Mouse (Mus musculus) urinary bladder, postnatal 25 days (tissue): Measurements from ENCODE around the gene Rrp1.
A peak's percentile ranks its signal among the peaks of the same experiment; 100 is the strongest.
"Not testable (repeated sequence)": the region's sequence is repeated elsewhere in the genome, so short reads cannot be mapped to it uniquely, and the experiment has no call there.

Experiments used
- DNase-seq: peaks from one replicate; pipeline ENCODE4 v3.0.0; 2022; ENCODE audit warnings: low spot score

The Rrp1 gene

GRCm38 (mm10) chr10:78425181-78426041 is 12.6 kb upstream of the Rrp1 start, which contains the start of gene Cstb:
Gene Cstb, plus strand, starts transcription at chr10:78425669.
- DNase-seq, result peak; percentile 83

GRCm38 (mm10) chr10:78422614-78423013 is 9.8 kb upstream of the Rrp1 start:
- DNase-seq, result no peak

- DNase-seq, result no peak
Observed at GRCm38 (mm10) chr10:78420929-78421328, 8.1 kb upstream of the Rrp1 start.

- DNase-seq, result no peak
Observed at GRCm38 (mm10) chr10:78418791-78419190, 5.9 kb upstream of the Rrp1 start.

- DNase-seq, result no peak
Observed at GRCm38 (mm10) chr10:78417888-78418287, 5.0 kb upstream of the Rrp1 start.

- DNase-seq, result not testable (repeated sequence)
Observed at GRCm38 (mm10) chr10:78414936-78415335, 2.1 kb upstream of the Rrp1 start.

- DNase-seq, result no peak
Observed at GRCm38 (mm10) chr10:78413152-78413520, 293 bp upstream of the Rrp1 start.

GRCm38 (mm10) chr10:78411851-78412250 is 992 bp downstream of the Rrp1 start:
- no peak for DNase-seq

GRCm38 (mm10) chr10:78409035-78409788 is 3.6 kb downstream of the Rrp1 start:
- DNase-seq, result no peak

GRCm38 (mm10) chr10:78407132-78407531 is 5.7 kb downstream of the Rrp1 start:
- DNase-seq, result no peak

GRCm38 (mm10) chr10:78406152-78406551 is 6.7 kb downstream of the Rrp1 start:
- DNase-seq, result no peak

GRCm38 (mm10) chr10:78402301-78402922 is 10.4 kb downstream of the Rrp1 start:
- no peak for DNase-seq

GRCm38 (mm10) chr10:78401127-78401526 is 11.7 kb downstream of the Rrp1 start:
- no peak for DNase-seq

GRCm38 (mm10) chr10:78399090-78399657 is 13.7 kb downstream of the Rrp1 start:
- no peak for DNase-seq

- DNase-seq, result no peak
Observed at GRCm38 (mm10) chr10:78396625-78396885, 16.3 kb downstream of the Rrp1 start.

- peak; percentile 95 for DNase-seq
Observed at GRCm38 (mm10) chr10:78395819-78396624, 16.8 kb downstream of the Rrp1 start.

GRCm38 (mm10) chr10:78395377-78395776 is 17.5 kb downstream of the Rrp1 start:
- DNase-seq, result no peak

- peak; percentile 80 for DNase-seq
Observed at GRCm38 (mm10) chr10:78392072-78392471, 20.8 kb downstream of the Rrp1 start.

GRCm38 (mm10) chr10:78390982-78391470 is 21.8 kb downstream of the Rrp1 start:
- DNase-seq, result no peak

- no peak for DNase-seq
Observed at GRCm38 (mm10) chr10:78388216-78388980, 24.4 kb downstream of the Rrp1 start.

- DNase-seq, result no peak
Observed at GRCm38 (mm10) chr10:78385520-78385919, 27.3 kb downstream of the Rrp1 start.
